In the genomic region with DNA sequence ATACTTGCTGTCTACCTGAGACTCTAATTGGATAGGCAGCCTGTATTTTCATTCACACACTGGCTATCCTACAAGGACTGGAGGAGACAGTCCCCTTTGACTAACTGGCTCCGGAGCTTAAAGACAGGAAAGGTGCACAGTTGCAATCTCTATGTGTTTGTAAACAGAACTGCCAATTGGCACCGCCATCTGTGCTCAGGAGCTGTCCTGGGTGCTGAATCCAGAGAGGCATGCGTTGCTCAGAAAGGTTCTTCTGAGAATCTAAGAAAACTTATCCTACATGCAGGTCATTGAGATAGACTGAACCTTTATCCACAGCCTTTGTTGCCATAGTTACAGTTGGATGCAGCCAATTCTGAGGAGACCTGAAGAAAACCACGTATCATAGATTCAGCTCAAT, we compare ENCODE assay signal across 9 mouse cellular contexts. TPM values are rescaled to one million over a fixed set of nuclear protein-coding genes. Genes with fewer than 3 reads are reported as not detected.
DNase-seq lines count a peak whose midpoint lies in the region; ATAC-seq and TF ChIP-seq lines count a peak whose summit lies in the region.
"Had no signal": no experiment of that assay in that cellular context is flagged by ENCODE, and none has a peak within 500 bp of the region (broad histone marks: within the 10 kb centered on the region; RNA-seq: fewer than 3 reads in every experiment).

No protein-coding gene starts in this region.

- DNase-seq in adrenal gland, postnatal 10 days, result peak; percentile 79
- no peak for DNase-seq in adrenal gland, postnatal 4 days (ENCODE audit: low spot score in 2 of 2)
- peak; percentile 13 for DNase-seq in liver, embryonic 13.5 days
- DNase-seq in liver, embryonic 11.5 days (ENCODE audit: low spot score), result no peak
- peak; percentile 44 for DNase-seq in brain, embryonic 14.5 days (ENCODE audit: low read depth)
- peak; percentile 36 for DNase-seq in liver, postnatal 0 days
- no peak for DNase-seq in spleen, postnatal 4 days (ENCODE audit: low spot score in 2 of 2)

- H3K4me1 ChIP-seq in liver, embryonic 13.5 days (replicated peaks), result no peaks in the 10 kb centered on the region
- H3K4me1 ChIP-seq in liver, embryonic 11.5 days (replicated peaks; ENCODE audit: control insufficient read depth, insufficient read depth, low read length), result no peaks in the 10 kb centered on the region
- no peaks in the 10 kb centered on the region for H3K4me1 ChIP-seq in liver, postnatal 0 days (ENCODE audit: insufficient read depth)

- H3K4me3 ChIP-seq in liver, embryonic 13.5 days (replicated peaks), result no peak overlapping the region
- H3K4me3 ChIP-seq in liver, embryonic 11.5 days (ENCODE audit: low read depth, low read length), result no peak overlapping the region
- H3K4me3 ChIP-seq in liver, postnatal 0 days (ENCODE audit: low read depth, low read length), result no peak overlapping the region
- H3K4me3 ChIP-seq: neural tube, embryonic 13.5 days had no signal

- no peak overlapping the region for H3K9ac ChIP-seq in liver, embryonic 13.5 days
- no peak overlapping the region for H3K9ac ChIP-seq in liver, embryonic 11.5 days (ENCODE audit: low read depth, low read length)
- H3K9ac ChIP-seq in liver, postnatal 0 days (replicated peaks), result no peak overlapping the region
- H3K9ac ChIP-seq: neural tube, embryonic 13.5 days had no signal

- no peaks in the 10 kb centered on the region for H3K27me3 ChIP-seq in liver, embryonic 13.5 days
- H3K27me3 ChIP-seq in liver, embryonic 11.5 days (replicated peaks; ENCODE audit: control insufficient read depth, insufficient read depth, low read length), result no peaks in the 10 kb centered on the region
- H3K27me3 ChIP-seq in liver, postnatal 0 days (ENCODE audit: insufficient read depth, low read length), result no peaks in the 10 kb centered on the region
- H3K27me3 ChIP-seq: neural tube, embryonic 13.5 days had no signal

- no peaks in the 10 kb centered on the region for H3K36me3 ChIP-seq in liver, embryonic 13.5 days
- no peaks in the 10 kb centered on the region for H3K36me3 ChIP-seq in liver, embryonic 11.5 days (ENCODE audit: control insufficient read depth, insufficient read depth, low read length)
- H3K36me3 ChIP-seq in liver, postnatal 0 days (replicated peaks; ENCODE audit: insufficient read depth, low read length), result no peaks in the 10 kb centered on the region
- H3K36me3 ChIP-seq: neural tube, embryonic 13.5 days had no signal

- ATAC-seq in liver, embryonic 13.5 days (ENCODE audit: low read depth), result no peak
- no peak for ATAC-seq in liver, embryonic 11.5 days (replicated peaks; ENCODE audit: low FRiP score)
- no peak for ATAC-seq in liver, postnatal 0 days
- no peak for ATAC-seq in megakaryocyte progenitor cell, adult 5-6 weeks (replicated peaks; ENCODE audit: poor library complexity)

- TF ChIP-seq POLR2A in brain, embryonic 14.5 days (IDR thresholded peaks at IDR 0.05; ENCODE audit: borderline replicate concordance, extremely low read depth, insufficient read depth, insufficient read length, poor library complexity, severe bottlenecking), result no peak

- WGBS in liver, embryonic 13.5 days (ENCODE audit: insufficient replicate concordance), result 46% methylated on average over 4 of the region's 4 CpGs
- 42% methylated on average over 4 of the region's 4 CpGs for WGBS in liver, embryonic 11.5 days
- WGBS in liver, postnatal 0 days (ENCODE audit: insufficient replicate concordance), result 53% methylated on average over 4 of the region's 4 CpGs

- TF ChIP-seq CTCF in brain, embryonic 14.5 days (IDR thresholded peaks at IDR 0.05; ENCODE audit: borderline replicate concordance, extremely low read depth, insufficient read depth, insufficient read length), result no peak
- no peak for TF ChIP-seq CTCF in liver, postnatal 0 days (IDR thresholded peaks at IDR 0.05; ENCODE audit: low read depth)

- TF ChIP-seq EP300 in liver, postnatal 0 days (IDR thresholded peaks at IDR 0.05; ENCODE audit: low read depth), result no peak

- no peak overlapping the region for H3K27ac ChIP-seq in liver, embryonic 13.5 days
- no peak overlapping the region for H3K27ac ChIP-seq in liver, embryonic 11.5 days (ENCODE audit: low read depth, low read length)
- H3K27ac ChIP-seq in liver, postnatal 0 days (ENCODE audit: low read depth), result no peak overlapping the region
- H3K27ac ChIP-seq: neural tube, embryonic 13.5 days had no signal

- H3K4me2 ChIP-seq in liver, embryonic 13.5 days, result no peak overlapping the region
- no peak overlapping the region for H3K4me2 ChIP-seq in liver, embryonic 11.5 days
- H3K4me2 ChIP-seq in liver, postnatal 0 days (ENCODE audit: low read depth, low read length), result no peak overlapping the region
- H3K4me2 ChIP-seq: neural tube, embryonic 13.5 days had no signal

- H3K9me3 ChIP-seq in liver, embryonic 13.5 days (replicated peaks), result no peaks in the 10 kb centered on the region
- H3K9me3 ChIP-seq in liver, embryonic 11.5 days (ENCODE audit: control insufficient read depth, low read length), result no peaks in the 10 kb centered on the region
- no peaks in the 10 kb centered on the region for H3K9me3 ChIP-seq in liver, postnatal 0 days (ENCODE audit: low read length)
- H3K9me3 ChIP-seq: neural tube, embryonic 13.5 days had no signal

RNA-seq across cellular contexts. Expression of gene Nphp4, which starts 52.2 kb away (rescaled TPM):
- total RNA-seq in adrenal gland, postnatal 10 days (2021), result 1 to 10 TPM; 3.0 to 4.3 TPM
- total RNA-seq in adrenal gland, postnatal 4 days (2021), result 1 to 10 TPM; 4.5 to 6.5 TPM
- polyA plus RNA-seq in liver, embryonic 13.5 days (2015; fragmentation: Nextera tagmentation; extraction: Ambion mirVana), result 0.16 TPM in 2 replicates
- 1.0 and 1.2 TPM in 2 replicates for polyA plus RNA-seq in liver, embryonic 11.5 days (2014; fragmentation: Nextera tagmentation; extraction: Ambion mirVana)
- 7.9 and 10.0 TPM in 2 replicates for polyA plus RNA-seq in brain, embryonic 14.5 days (2012; rRNA removed)
- 0.06 and 0.09 TPM in 2 replicates for polyA plus RNA-seq in liver, postnatal 0 days (2015; fragmentation: Nextera tagmentation; extraction: Ambion mirVana)
- 0.39 and 0.72 TPM in 2 replicates for total RNA-seq in megakaryocyte progenitor cell, adult 5-6 weeks (2015)
- total RNA-seq in megakaryocyte progenitor cell, adult 5-6 weeks (2017), result 0.12 and 0.14 TPM in 2 replicates

RNA-seq across cellular contexts. Expression of gene Kcnab2, which starts 53.3 kb away (rescaled TPM):
- total RNA-seq in adrenal gland, postnatal 10 days (2021), result 10 to 100 TPM in 1 of 2 experiments, 1 to 10 TPM in 1; 8.1 to 12.0 TPM
- total RNA-seq in adrenal gland, postnatal 4 days (2021), result 10 to 100 TPM; 10.1 to 10.4 TPM
- polyA plus RNA-seq in liver, embryonic 13.5 days (2015; fragmentation: Nextera tagmentation; extraction: Ambion mirVana), result 8.3 and 9.6 TPM in 2 replicates
- polyA plus RNA-seq in liver, embryonic 11.5 days (2014; fragmentation: Nextera tagmentation; extraction: Ambion mirVana), result 9.6 and 9.8 TPM in 2 replicates
- 8.5 and 15.5 TPM in 2 replicates for polyA plus RNA-seq in brain, embryonic 14.5 days (2012; rRNA removed)
- 4.2 and 6.7 TPM in 2 replicates for polyA plus RNA-seq in liver, postnatal 0 days (2015; fragmentation: Nextera tagmentation; extraction: Ambion mirVana)
- total RNA-seq in megakaryocyte progenitor cell, adult 5-6 weeks (2015), result 39.8 and 46.3 TPM in 2 replicates
- 75.2 and 84.8 TPM in 2 replicates for total RNA-seq in megakaryocyte progenitor cell, adult 5-6 weeks (2017)

Comparison
In these comparisons a context has a peak if more than half of its experiments do, and no peak if none do; other contexts are left out.
1. DNase-seq: peak in adrenal gland, postnatal 10 days (single experiment), liver, embryonic 13.5 days (single experiment), brain, embryonic 14.5 days (single experiment) and liver, postnatal 0 days (single experiment); none in adrenal gland, postnatal 4 days (0 of 2), liver, embryonic 11.5 days (single experiment) and spleen, postnatal 4 days (0 of 2).